Mouse (Mus musculus): ENCODE measurements at regions not wholly inside any gene's neighbourhood (a gene's known extent, or its start where the extent isn't known, plus 50 kb on each side); places are given as distances from the start of the nearest gene placed in this dataset.
A peak's percentile ranks its signal among the peaks of the same experiment; 100 is the strongest.

GRCm38 (mm10) chr3:63638572-63638971 is 154.9 kb upstream of the Gm34302 start:
- no peak for DNase-seq

GRCm38 (mm10) chr3:63637913-63638312 is 154.2 kb upstream of the Gm34302 start:
- no peak for DNase-seq

- no peak for DNase-seq
Measured at GRCm38 (mm10) chr3:63627724-63628123, 144.0 kb upstream of the Gm34302 start.

DNA sequence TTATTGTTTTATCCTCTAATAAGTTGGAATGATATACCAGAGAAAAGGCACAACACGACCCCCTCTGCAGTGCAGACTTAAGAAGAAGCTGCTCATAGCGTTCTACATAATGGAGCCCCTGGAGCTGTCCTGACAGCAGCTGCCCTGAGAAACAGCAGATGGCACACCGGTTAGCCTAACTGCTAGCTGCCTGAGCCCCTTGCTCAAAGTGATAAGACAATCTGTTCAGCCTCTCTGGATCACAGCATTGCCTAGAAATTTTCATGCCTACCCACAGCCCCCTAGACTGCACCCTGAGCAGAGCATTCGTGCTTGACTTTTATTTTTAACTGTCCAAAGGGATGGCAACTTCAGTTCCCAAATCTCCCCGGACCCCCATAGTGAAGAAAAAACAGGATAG is 132.4 kb upstream of the Gm34302 start:
- no peak for DNase-seq

- no peak for DNase-seq
Measured at GRCm38 (mm10) chr3:63613652-63614051, 130.0 kb upstream of the Gm34302 start.

DNA sequence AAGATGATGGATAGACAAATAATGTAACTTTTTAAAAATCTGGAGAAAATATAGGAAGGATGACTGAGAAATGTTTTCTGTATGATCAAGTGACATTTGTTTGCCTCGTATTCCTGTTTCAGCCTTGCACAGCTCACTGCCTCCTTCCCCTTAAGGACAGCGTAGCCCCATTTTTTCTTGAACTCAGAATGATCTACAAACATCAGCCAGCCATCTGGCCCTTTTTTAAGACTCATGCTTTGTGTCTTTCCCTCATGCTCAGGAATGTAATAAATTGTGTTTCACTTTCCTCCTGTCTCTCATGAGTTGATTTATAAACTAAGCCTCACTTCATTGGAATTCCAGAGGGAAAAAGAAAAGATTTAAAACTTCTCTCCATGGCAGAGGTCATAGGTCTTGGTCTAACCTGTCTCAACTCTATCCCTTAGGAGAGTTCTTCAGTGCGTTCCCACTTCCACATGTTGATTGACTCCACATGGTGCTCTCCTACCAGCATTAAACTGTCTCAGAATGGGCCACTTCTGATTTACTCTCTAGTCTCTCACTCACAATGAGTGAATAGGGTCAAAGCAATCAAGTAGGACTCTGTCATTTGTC is 129.2 kb upstream of the Gm34302 start:
- no peak for DNase-seq

DNA sequence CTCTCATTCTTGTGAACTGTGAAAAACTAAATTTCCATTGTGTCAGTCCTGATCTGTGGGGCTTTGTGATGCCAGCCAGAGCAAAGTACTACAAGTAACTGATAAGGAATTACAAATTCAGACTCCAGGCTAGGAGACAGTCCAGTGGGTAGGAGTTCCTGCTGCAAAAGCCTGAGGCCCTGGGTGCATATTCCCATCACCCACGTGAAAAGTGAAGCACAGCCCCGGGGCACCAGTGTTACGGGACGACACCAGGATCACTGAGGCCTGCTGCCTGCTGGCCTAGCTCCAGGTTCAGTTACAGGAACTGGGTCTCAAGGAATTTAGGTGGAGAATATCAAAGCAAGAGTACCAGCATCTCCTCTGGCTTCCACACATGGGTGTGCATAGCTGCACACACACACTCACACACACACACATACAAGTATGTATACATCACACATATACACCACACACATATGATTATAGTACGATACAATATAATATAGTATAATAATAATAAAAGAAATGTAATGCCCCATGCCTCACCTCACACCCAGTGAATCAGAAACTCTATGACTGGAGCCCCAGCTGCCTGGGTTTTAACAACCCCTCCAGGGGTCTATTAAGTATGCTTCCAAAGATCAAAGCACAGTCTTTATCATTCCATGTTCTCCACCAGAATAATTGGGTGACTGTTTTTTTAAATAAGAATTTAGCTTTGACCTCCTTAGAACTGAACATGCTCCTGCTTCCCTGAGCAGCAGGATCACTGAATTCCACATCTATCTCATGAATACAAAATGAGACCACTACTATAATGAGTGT is 126.6 kb upstream of the Gm34302 start:
- no peak for DNase-seq

DNA sequence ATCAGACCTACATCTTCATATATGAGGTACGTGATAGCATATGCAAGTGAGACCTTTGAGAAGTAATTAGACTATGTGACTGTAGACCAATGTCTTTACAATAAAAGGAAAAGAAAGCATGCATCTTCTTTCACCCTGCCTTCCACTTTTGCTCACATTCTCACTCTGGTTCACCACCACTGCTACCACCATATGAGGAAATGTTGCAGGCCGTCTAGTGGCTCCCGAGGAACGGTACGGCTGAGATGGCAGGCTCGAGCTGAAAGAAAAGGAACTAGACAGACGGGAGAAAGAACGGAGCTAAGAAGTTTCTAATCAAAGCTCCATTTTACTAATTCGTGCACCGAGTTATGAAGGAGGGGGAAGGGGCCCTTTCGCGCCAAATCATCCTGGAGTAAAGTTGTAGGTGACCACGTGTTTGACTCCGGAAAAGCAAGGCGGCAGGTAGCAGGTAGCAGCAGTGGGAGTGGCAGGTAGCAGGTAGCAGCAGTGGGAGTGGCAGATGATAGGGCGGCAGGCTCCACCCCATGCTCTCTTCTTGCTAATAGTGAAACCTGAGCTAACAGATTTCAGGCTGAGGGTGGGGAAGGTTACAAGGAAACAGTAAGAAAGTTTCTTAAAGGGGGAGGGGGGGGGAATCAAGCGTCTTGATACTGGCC is 125.9 kb upstream of the Gm34302 start:
- no peak for DNase-seq

GRCm38 (mm10) chr3:63582717-63583696 is 99.3 kb upstream of the Gm34302 start:
- DNase-seq, result peak; percentile 51

DNA sequence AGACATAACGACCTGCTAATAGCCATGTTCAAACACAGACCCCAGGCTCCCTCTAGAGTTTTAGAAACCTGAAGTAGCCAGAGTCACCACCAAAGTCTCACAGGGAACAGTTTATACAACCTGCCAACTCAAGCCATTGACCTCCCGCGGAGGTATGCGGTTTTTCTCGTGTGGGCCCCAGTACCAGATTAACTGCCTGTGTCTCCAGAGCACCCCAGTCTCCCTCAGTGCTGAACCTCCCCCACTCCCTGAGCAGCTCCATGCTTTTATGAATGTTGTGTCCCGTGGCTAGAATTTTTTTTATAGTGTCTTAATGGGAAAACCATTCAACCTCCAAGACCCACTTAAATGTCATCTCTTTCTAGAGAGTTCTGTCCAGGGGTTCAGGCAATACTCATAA is 98.5 kb upstream of the Gm34302 start:
- DNase-seq, result no peak

GRCm38 (mm10) chr3:63570607-63571353 is 87.1 kb upstream of the Gm34302 start:
- DNase-seq, result peak; percentile 35

GRCm38 (mm10) chr3:63570082-63570481 is 86.4 kb upstream of the Gm34302 start:
- DNase-seq, result no peak

- no peak for DNase-seq
Measured at GRCm38 (mm10) chr3:63569004-63569596, 85.4 kb upstream of the Gm34302 start.

DNA sequence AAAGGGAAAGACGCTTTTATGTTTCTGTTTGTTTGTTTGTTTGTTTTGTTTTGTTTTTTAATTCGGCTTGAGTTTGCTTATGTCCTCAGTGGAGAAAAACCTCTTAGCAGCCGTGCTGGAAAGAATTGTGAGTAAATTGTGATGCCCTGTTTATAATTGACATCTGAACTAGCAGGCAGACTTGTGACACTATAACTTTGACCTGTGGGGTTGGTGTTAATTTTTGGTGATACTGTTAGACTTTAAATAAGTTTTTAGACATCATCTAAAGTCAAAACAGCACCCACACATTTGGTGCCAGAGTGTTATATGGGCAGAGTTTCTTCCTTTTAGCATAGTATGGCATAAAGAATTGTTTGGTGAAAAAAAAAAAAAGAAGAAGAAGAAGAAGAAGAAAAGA is 84.0 kb upstream of the Gm34302 start:
- DNase-seq, result no peak

- DNase-seq, result no peak
Measured at GRCm38 (mm10) chr3:63563057-63563456, 79.4 kb upstream of the Gm34302 start.

- no peak for DNase-seq
Measured at GRCm38 (mm10) chr3:63562532-63562931, 78.9 kb upstream of the Gm34302 start.

DNA sequence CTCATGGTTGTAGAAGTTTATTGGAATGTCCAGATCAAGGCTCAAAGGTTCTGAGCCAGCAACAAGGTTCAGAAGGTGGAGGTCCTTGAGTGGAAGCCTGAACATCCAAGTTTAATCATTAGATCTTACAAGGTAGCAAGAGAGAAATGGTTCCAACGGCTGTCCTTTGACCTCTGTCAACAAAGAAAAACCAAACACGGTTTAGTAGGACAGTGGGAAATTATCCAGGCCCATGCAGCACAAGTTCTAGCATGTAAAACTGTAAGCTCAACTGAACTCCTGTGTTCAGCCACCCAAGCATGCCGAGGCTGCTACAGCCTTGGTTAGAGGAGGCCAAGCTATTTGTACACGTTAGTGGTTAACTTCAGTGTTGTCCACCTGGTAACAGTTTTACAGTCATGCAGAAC is 77.1 kb upstream of the Gm34302 start:
- no peak for DNase-seq

- DNase-seq, result no peak
Measured at GRCm38 (mm10) chr3:63556741-63557140, 73.1 kb upstream of the Gm34302 start.

DNA sequence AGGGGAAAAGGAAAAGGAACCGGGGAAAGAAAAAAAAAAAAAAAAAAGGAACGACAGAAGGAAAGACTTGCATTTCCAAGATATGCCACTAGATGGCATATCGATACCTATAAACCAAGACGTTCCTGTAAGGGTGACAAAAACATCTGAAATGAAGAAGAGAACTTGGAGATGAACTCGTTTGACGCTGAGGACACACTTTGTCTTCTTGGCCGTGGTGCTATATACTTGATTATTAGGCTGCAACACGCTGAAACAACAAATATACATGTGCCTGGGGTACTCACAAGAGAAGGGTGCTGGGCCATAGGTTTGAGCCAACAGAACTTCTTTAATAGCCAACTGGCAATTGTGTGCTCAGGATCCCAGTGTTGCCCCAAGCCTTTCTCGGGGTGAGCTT is 71.2 kb upstream of the Gm34302 start:
- no peak for DNase-seq

GRCm38 (mm10) chr3:63553426-63553825 is 69.7 kb upstream of the Gm34302 start:
- no peak for DNase-seq

- DNase-seq, result no peak
Measured at GRCm38 (mm10) chr3:63551661-63552060, 68.0 kb upstream of the Gm34302 start.

Measured in cerebellum, adult 9-11 months (tissue).